Mouse (Mus musculus) limb, embryonic 14.5 days (tissue): ENCODE measurements around the gene Wnt7a. TPM values are rescaled to one million over a fixed set of nuclear protein-coding genes. Genes with fewer than 3 reads are reported as not detected.

Source experiments
- ATAC-seq: fragments of 200-750 bp; cut with Nextera tagmentation; 2 replicates; pipeline ENCODE4 v1.8.0; 2017; ENCODE audit warnings: low read depth, moderate number of reproducible peaks, moderate TSS enrichment; ENCODE audit not compliant: low FRiP score
- DNase-seq: peaks from one replicate; pipeline ENCODE4 v3.0.0-alpha.2; 2015; ENCODE audit warnings: low spot score
- H3K27ac ChIP-seq: fragments of 300-500 bp; sonication (generic); replicated peaks from 2 replicates; pipeline ENCODE4 v1.5.1; 2014; ENCODE audit warnings: low read depth, mild to moderate bottlenecking, low read length, moderate library complexity, mixed read lengths
- H3K27me3 ChIP-seq: fragments of 300-500 bp; sonication (generic); 2 replicates; pipeline ENCODE4 v1.6.1; 2014; ENCODE audit warnings: low read length, mixed read lengths; ENCODE audit not compliant: control insufficient read depth, insufficient read depth
- H3K36me3 ChIP-seq: fragments of 300-500 bp; sonication (generic); 2 replicates; pipeline ENCODE4 v1.6.1; 2014; ENCODE audit warnings: mild to moderate bottlenecking, low read length, moderate library complexity, mixed read lengths; ENCODE audit not compliant: control insufficient read depth, insufficient read depth
- H3K4me1 ChIP-seq: fragments of 300-500 bp; sonication (generic); 2 replicates; pipeline ENCODE4 v1.6.1; 2014; ENCODE audit warnings: antibody characterized with exemption, low read length, mixed read lengths; ENCODE audit not compliant: control insufficient read depth, insufficient read depth
- H3K4me2 ChIP-seq: fragments of 300-500 bp; sonication (generic); replicated peaks from 2 replicates; pipeline ENCODE4 v1.6.1; 2014; ENCODE audit warnings: low read depth, mild to moderate bottlenecking, low read length, moderate library complexity; ENCODE audit not compliant: severe bottlenecking
- H3K4me3 ChIP-seq: fragments of 300-500 bp; sonication (generic); replicated peaks from 2 replicates; pipeline ENCODE4 v1.5.1; 2014; ENCODE audit warnings: low read length
- H3K9ac ChIP-seq: fragments of 300-500 bp; sonication (generic); 2 replicates; pipeline ENCODE4 v1.6.1; 2014; ENCODE audit warnings: mild to moderate bottlenecking, low read depth, low read length, moderate library complexity; ENCODE audit not compliant: severe bottlenecking
- H3K9me3 ChIP-seq: fragments of 300-500 bp; sonication (generic); 2 replicates; pipeline ENCODE4 v1.6.1; 2016; ENCODE audit warnings: low read length; ENCODE audit not compliant: control insufficient read depth
- POLR2A ChIP-seq: fragments of 200-500 bp; IDR thresholded peaks from 2 replicates; pipeline ENCODE4 v1.8.0; 2012; ENCODE audit warnings: inconsistent platforms, mild to moderate bottlenecking, moderate library complexity, borderline replicate concordance; ENCODE audit not compliant: insufficient read depth, insufficient read length; ENCODE audit errors: extremely low read depth
- WGBS: fragments of 180-500 bp; shearing (Covaris S2); extraction: QIAGEN DNeasy Blood & Tissue Kit; methylation state at CpG from one replicate; pipeline ENCODE4 v1.1.7; 2014; 5-methylcytosine and 5-hydroxymethylcytosine counted together
- polyA plus RNA-seq, 2 experiments: library from polyadenylated mRNA; depleted of rRNA in 1 of 2; stranded (reverse) in 1 of 2; unstranded in 1 of 2; fragments of >200 nt; fragmentation: Nextera tagmentation in 1 of 2; extraction: Ambion mirVana in 1 of 2; gene quantifications; 2 replicates each; pipeline versions ENCODE4 v1.2.1 to v1.2.3; 2012 to 2014

Gene Wnt7a
- polyA plus RNA-seq, 2 experiments: 4.2 to 4.3 TPM

- Histone ChIP-seq H3K9me3 (no peaks in the 10 kb centered on the region), H3K4me2 (no peak overlapping the region), H3K4me1 (no peaks in the 10 kb centered on the region), H3K36me3 (no peaks in the 10 kb centered on the region), H3K27ac (no peak overlapping the region), H3K27me3 (no peaks in the 10 kb centered on the region), H3K4me3 (no peak overlapping the region), H3K9ac (no peak overlapping the region)
- no peak for TF ChIP-seq POLR2A
- WGBS: 51% methylated on average over 11 of the region's 11 CpGs
- DNase-seq (no peak), ATAC-seq (no peak)
Observed at GRCm38 (mm10) chr6:91324752-91325151, 86.4 kb downstream of the Wnt7a start.

GRCm38 (mm10) chr6:91322001-91322772 is 89.0 kb downstream of the Wnt7a start:
- H3K36me3 ChIP-seq: no peaks in the 10 kb centered on the region
- no peak overlapping the region for H3K27ac ChIP-seq
- no peak overlapping the region for H3K4me3 ChIP-seq
- TF ChIP-seq POLR2A: no peak
- no peak overlapping the region for H3K4me2 ChIP-seq
- H3K27me3 ChIP-seq: no peaks in the 10 kb centered on the region
- DNase-seq (no peak), ATAC-seq (no peak)
- H3K4me1 ChIP-seq: no peaks in the 10 kb centered on the region
- 83% methylated on average over 9 of the region's 9 CpGs for WGBS
- no peaks in the 10 kb centered on the region for H3K9me3 ChIP-seq
- no peak overlapping the region for H3K9ac ChIP-seq

Other genes with a start within 250 kb of the Wnt7a start
- 294 and 404 TPM in 2 replicates for gene Fbln2, start 198.9 kb downstream of the Wnt7a start, polyA plus RNA-seq (2012; rRNA removed)
- 219 and 254 TPM in 2 replicates for gene Fbln2, start 198.9 kb downstream of the Wnt7a start, polyA plus RNA-seq (2014; fragmentation: Nextera tagmentation; extraction: Ambion mirVana)
- 8.2 and 9.3 TPM in 2 replicates for gene Chchd4, start 62.2 kb upstream of the Wnt7a start, polyA plus RNA-seq (2012; rRNA removed)
- 22.0 and 23.4 TPM in 2 replicates for gene Chchd4, start 62.2 kb upstream of the Wnt7a start, polyA plus RNA-seq (2014; fragmentation: Nextera tagmentation; extraction: Ambion mirVana)
- gene Tmem43, start 62.3 kb upstream of the Wnt7a start, polyA plus RNA-seq (2012; rRNA removed): 60.3 and 70.0 TPM in 2 replicates
- 64.8 and 65.7 TPM in 2 replicates for gene Tmem43, start 62.3 kb upstream of the Wnt7a start, polyA plus RNA-seq (2014; fragmentation: Nextera tagmentation; extraction: Ambion mirVana)
- gene Xpc, start 104.5 kb upstream of the Wnt7a start, polyA plus RNA-seq (2012; rRNA removed): 10.1 and 11.6 TPM in 2 replicates
- 14.2 and 16.7 TPM in 2 replicates for gene Xpc, start 104.5 kb upstream of the Wnt7a start, polyA plus RNA-seq (2014; fragmentation: Nextera tagmentation; extraction: Ambion mirVana)
- 105 and 137 TPM in 2 replicates for gene Lsm3, start 104.6 kb upstream of the Wnt7a start, polyA plus RNA-seq (2012; rRNA removed)
- 229 and 253 TPM in 2 replicates for gene Lsm3, start 104.6 kb upstream of the Wnt7a start, polyA plus RNA-seq (2014; fragmentation: Nextera tagmentation; extraction: Ambion mirVana)